In the genomic region with DNA sequence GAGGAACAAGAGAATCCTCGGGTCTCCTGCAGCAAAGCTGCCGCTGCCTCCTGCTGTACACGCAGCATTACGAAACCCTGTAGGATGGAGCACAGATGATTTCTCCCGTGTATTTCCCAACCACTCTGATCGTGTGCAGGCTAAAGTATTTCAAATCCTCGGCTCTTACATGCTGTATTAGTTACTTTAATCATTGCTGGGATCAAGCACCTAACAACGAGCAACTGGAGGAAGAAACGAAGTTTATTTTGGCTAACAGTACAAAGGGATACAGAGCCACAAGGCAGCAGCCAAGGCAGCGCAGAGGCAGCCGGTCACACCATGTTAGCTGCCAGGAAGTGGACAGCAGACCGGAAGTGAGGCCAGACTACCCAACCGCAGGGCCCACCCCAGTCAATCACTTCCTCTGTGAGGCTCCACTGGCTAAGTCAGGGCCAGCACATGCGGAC, we compare ENCODE assay signal across 9 mouse cellular contexts.
DNase-seq lines count a peak whose midpoint lies in the region; ATAC-seq and TF ChIP-seq lines count a peak whose summit lies in the region.
"Had no signal": no experiment of that assay in that cellular context is flagged by ENCODE, and none has a peak within 500 bp of the region (broad histone marks: within the 10 kb centered on the region; RNA-seq: fewer than 3 reads in every experiment).

No protein-coding gene starts in this region.

- H3K9me3 ChIP-seq in embryonic facial prominence, embryonic 14.5 days (ENCODE audit: control insufficient read depth, low read length): no peaks in the 10 kb centered on the region
- no peaks in the 10 kb centered on the region for H3K9me3 ChIP-seq in lung, embryonic 16.5 days (ENCODE audit: control insufficient read depth, low read length)
- H3K9me3 ChIP-seq in hindbrain, postnatal 0 days (ENCODE audit: low read length): no peaks in the 10 kb centered on the region
- H3K9me3 ChIP-seq: neural tube, embryonic 13.5 days had no signal

- H3K27ac ChIP-seq in layer of hippocampus, adult 2 months: peak overlapping the region; percentile 72; the same call in 1 of the 2 replicates
- H3K27ac ChIP-seq in embryonic facial prominence, embryonic 14.5 days (replicated peaks; ENCODE audit: low read depth, low read length): peak overlapping the region; percentile 60; the same call in 1 of the 2 replicates
- H3K27ac ChIP-seq in lung, embryonic 16.5 days (ENCODE audit: low read length): no peak overlapping the region
- no peak overlapping the region for H3K27ac ChIP-seq in hindbrain, postnatal 0 days
- H3K27ac ChIP-seq: neural tube, embryonic 13.5 days had no signal

- no peak overlapping the region for H3K4me3 ChIP-seq in layer of hippocampus, adult 2 months
- H3K4me3 ChIP-seq in embryonic facial prominence, embryonic 14.5 days (ENCODE audit: low read depth, low read length): no peak overlapping the region
- H3K4me3 ChIP-seq in lung, embryonic 16.5 days (ENCODE audit: low read length): no peak overlapping the region
- no peak overlapping the region for H3K4me3 ChIP-seq in hindbrain, postnatal 0 days (ENCODE audit: low read length)
- H3K4me3 ChIP-seq: neural tube, embryonic 13.5 days had no signal

- H3K36me3 ChIP-seq in embryonic facial prominence, embryonic 14.5 days (ENCODE audit: control insufficient read depth, insufficient read depth, low read length): no peaks in the 10 kb centered on the region
- no peaks in the 10 kb centered on the region for H3K36me3 ChIP-seq in lung, embryonic 16.5 days (ENCODE audit: control insufficient read depth, insufficient read depth, low read length)
- H3K36me3 ChIP-seq in hindbrain, postnatal 0 days (ENCODE audit: insufficient read depth, low read length): no peaks in the 10 kb centered on the region
- H3K36me3 ChIP-seq: neural tube, embryonic 13.5 days had no signal

- WGBS in embryonic facial prominence, embryonic 14.5 days: 56% methylated on average over 14 of the region's 14 CpGs
- WGBS in lung, embryonic 16.5 days: 59% methylated on average over 14 of the region's 14 CpGs
- WGBS in hindbrain, postnatal 0 days: 80% methylated on average over 14 of the region's 14 CpGs

- TF ChIP-seq CTCF in layer of hippocampus, adult 2 months (conservative IDR thresholded peaks at IDR 0.05): peak; percentile 24
- no peak for TF ChIP-seq CTCF in hindbrain, postnatal 0 days (IDR thresholded peaks at IDR 0.05; ENCODE audit: low read depth)

- peak; percentile 75 for ATAC-seq in embryonic facial prominence, embryonic 14.5 days (ENCODE audit: low read depth)
- ATAC-seq in lung, embryonic 16.5 days (ENCODE audit: low read depth): peak; percentile 61
- no peak for ATAC-seq in hindbrain, postnatal 0 days

- H3K4me1 ChIP-seq in embryonic facial prominence, embryonic 14.5 days (ENCODE audit: control insufficient read depth, insufficient read depth, low read length): no peaks in the 10 kb centered on the region
- no peaks in the 10 kb centered on the region; the same call in 1 of the 2 replicates for H3K4me1 ChIP-seq in lung, embryonic 16.5 days (replicated peaks; ENCODE audit: control insufficient read depth, insufficient read depth, low read length)
- H3K4me1 ChIP-seq in hindbrain, postnatal 0 days (ENCODE audit: insufficient read depth, low read length): no peaks in the 10 kb centered on the region
- H3K4me1 ChIP-seq: neural tube, embryonic 13.5 days had no signal

- no peaks in the 10 kb centered on the region for H3K27me3 ChIP-seq in embryonic facial prominence, embryonic 14.5 days (replicated peaks; ENCODE audit: control insufficient read depth, insufficient read depth, low read length)
- no peaks in the 10 kb centered on the region for H3K27me3 ChIP-seq in lung, embryonic 16.5 days (ENCODE audit: control insufficient read depth, insufficient read depth, low read depth, low read length)
- H3K27me3 ChIP-seq in hindbrain, postnatal 0 days (ENCODE audit: insufficient read depth, low read length): no peaks in the 10 kb centered on the region
- H3K27me3 ChIP-seq: neural tube, embryonic 13.5 days had no signal

- no peak overlapping the region for H3K4me2 ChIP-seq in embryonic facial prominence, embryonic 14.5 days (ENCODE audit: low read depth, low read length)
- H3K4me2 ChIP-seq in lung, embryonic 16.5 days (ENCODE audit: low read depth, low read length): no peak overlapping the region
- H3K4me2 ChIP-seq in hindbrain, postnatal 0 days (ENCODE audit: low read depth, low read length): no peak overlapping the region
- H3K4me2 ChIP-seq: neural tube, embryonic 13.5 days had no signal

- no peak overlapping the region for H3K9ac ChIP-seq in embryonic facial prominence, embryonic 14.5 days (ENCODE audit: low read depth, low read length)
- no peak overlapping the region for H3K9ac ChIP-seq in lung, embryonic 16.5 days (ENCODE audit: low read length)
- no peak overlapping the region for H3K9ac ChIP-seq in hindbrain, postnatal 0 days (replicated peaks; ENCODE audit: low read length)
- H3K9ac ChIP-seq: neural tube, embryonic 13.5 days had no signal

- no peak for DNase-seq in layer of hippocampus, adult 2 months (ENCODE audit: low spot score in 2 of 2)
- no peak for DNase-seq in layer of hippocampus, postnatal 36 days
- peak; percentile 60 for DNase-seq in embryonic facial prominence, embryonic 14.5 days (ENCODE audit: low spot score)
- DNase-seq in kidney, adult 9 months: peak; percentile 29
- no peak for DNase-seq in urinary bladder, adult 18-20 months (ENCODE audit: low spot score in 2 of 2)
- DNase-seq in hindbrain, postnatal 0 days (ENCODE audit: low spot score): no peak
- DNase-seq in thymus, postnatal 36 days: no peak

Comparison
In these comparisons a context has a peak if more than half of its experiments do, and no peak if none do; other contexts are left out.
1. DNase-seq: peak in embryonic facial prominence, embryonic 14.5 days (single experiment) and kidney, adult 9 months (single experiment); none in layer of hippocampus, adult 2 months (0 of 2), layer of hippocampus, postnatal 36 days (0 of 2), urinary bladder, adult 18-20 months (0 of 2), hindbrain, postnatal 0 days (single experiment) and thymus, postnatal 36 days (0 of 2).
2. H3K27ac ChIP-seq: peak in layer of hippocampus, adult 2 months (single experiment) and embryonic facial prominence, embryonic 14.5 days (single experiment); none in lung, embryonic 16.5 days (single experiment) and hindbrain, postnatal 0 days (single experiment).